Mouse (Mus musculus): ENCODE results near the gene Myh13. TPM values are rescaled to one million over a fixed set of nuclear protein-coding genes. Genes with fewer than 3 reads are reported as not detected.

The Myh13 gene
- polyA plus RNA-seq, 1 experiment from 2014 or later: not detected

- ATAC-seq (replicated peaks; ENCODE audit: low FRiP score, low read depth): no peak
- no peak for TF ChIP-seq CTCF (IDR thresholded peaks at IDR 0.05; ENCODE audit: low read depth)
- H3K36me3 ChIP-seq (ENCODE audit: insufficient read depth, low read length): no peaks in the 10 kb centered on the region
- no peaks in the 10 kb centered on the region for H3K4me1 ChIP-seq (replicated peaks; ENCODE audit: insufficient read depth, low read length)
- no peak overlapping the region for H3K4me2 ChIP-seq (ENCODE audit: low read length)
- 67% methylated on average over 2 of the region's 2 CpGs for WGBS
- no peaks in the 10 kb centered on the region for H3K27me3 ChIP-seq (ENCODE audit: insufficient read depth, low read length)
- H3K9ac ChIP-seq (ENCODE audit: low read depth, low read length): no peak overlapping the region
- DNase-seq (ENCODE audit: low spot score): no peak
- H3K9me3 ChIP-seq (replicated peaks; ENCODE audit: low read length): no peaks in the 10 kb centered on the region
- H3K4me3 ChIP-seq (replicated peaks; ENCODE audit: low read depth, low read length): no peak overlapping the region
- H3K27ac ChIP-seq: no peak overlapping the region
Measured at GRCm38 (mm10) chr11:67345186-67345855, 23.9 kb downstream of the Myh13 start.

- Histone ChIP-seq H3K9me3 (replicated peaks; ENCODE audit: low read length) (no peaks in the 10 kb centered on the region), H3K9ac (ENCODE audit: low read depth, low read length) (no peak overlapping the region), H3K4me2 (ENCODE audit: low read length) (no peak overlapping the region), H3K27me3 (ENCODE audit: insufficient read depth, low read length) (no peaks in the 10 kb centered on the region), H3K4me1 (replicated peaks; ENCODE audit: insufficient read depth, low read length) (no peaks in the 10 kb centered on the region), H3K27ac (no peak overlapping the region), H3K4me3 (replicated peaks; ENCODE audit: low read depth, low read length) (no peak overlapping the region), H3K36me3 (ENCODE audit: insufficient read depth, low read length) (no peaks in the 10 kb centered on the region)
- no peak for DNase-seq (ENCODE audit: low spot score)
- no peak for TF ChIP-seq CTCF (IDR thresholded peaks at IDR 0.05; ENCODE audit: low read depth)
- no peak for ATAC-seq (replicated peaks; ENCODE audit: low FRiP score, low read depth)
Measured at GRCm38 (mm10) chr11:67345856-67346236, 24.4 kb downstream of the Myh13 start.

GRCm38 (mm10) chr11:67350153-67350768, 28.8 kb downstream of the Myh13 start:
- Histone ChIP-seq H3K4me3 (replicated peaks; ENCODE audit: low read depth, low read length) (no peak overlapping the region), H3K36me3 (ENCODE audit: insufficient read depth, low read length) (no peaks in the 10 kb centered on the region), H3K9ac (ENCODE audit: low read depth, low read length) (no peak overlapping the region), H3K27ac (no peak overlapping the region), H3K9me3 (replicated peaks; ENCODE audit: low read length) (no peaks in the 10 kb centered on the region), H3K4me2 (ENCODE audit: low read length) (no peak overlapping the region), H3K27me3 (ENCODE audit: insufficient read depth, low read length) (no peaks in the 10 kb centered on the region), H3K4me1 (replicated peaks; ENCODE audit: insufficient read depth, low read length) (no peaks in the 10 kb centered on the region)
- peak; percentile 96 for TF ChIP-seq CTCF (IDR thresholded peaks at IDR 0.05; ENCODE audit: low read depth)
- DNase-seq (ENCODE audit: low spot score) (peak; percentile 87), ATAC-seq (replicated peaks; ENCODE audit: low FRiP score, low read depth) (no peak; the same call in 1 of the 2 replicates)
- WGBS: 54% methylated on average over 14 of the region's 14 CpGs

- no peaks in the 10 kb centered on the region for H3K4me1 ChIP-seq (replicated peaks; ENCODE audit: insufficient read depth, low read length)
- no peaks in the 10 kb centered on the region for H3K36me3 ChIP-seq (ENCODE audit: insufficient read depth, low read length)
- ATAC-seq (replicated peaks; ENCODE audit: low FRiP score, low read depth) (no peak), DNase-seq (ENCODE audit: low spot score) (peak; percentile 33)
- no peak overlapping the region for H3K4me3 ChIP-seq (replicated peaks; ENCODE audit: low read depth, low read length)
- no peak overlapping the region for H3K4me2 ChIP-seq (ENCODE audit: low read length)
- H3K9me3 ChIP-seq (replicated peaks; ENCODE audit: low read length): no peaks in the 10 kb centered on the region
- TF ChIP-seq CTCF (IDR thresholded peaks at IDR 0.05; ENCODE audit: low read depth): peak; percentile 39
- no peak overlapping the region for H3K9ac ChIP-seq (ENCODE audit: low read depth, low read length)
- no peak overlapping the region for H3K27ac ChIP-seq
- H3K27me3 ChIP-seq (ENCODE audit: insufficient read depth, low read length): no peaks in the 10 kb centered on the region
- 53% methylated on average over 4 of the region's 4 CpGs for WGBS
Measured at GRCm38 (mm10) chr11:67353011-67353410, 31.6 kb downstream of the Myh13 start.

GRCm38 (mm10) chr11:67358031-67358430, 36.6 kb downstream of the Myh13 start:
- no peak for DNase-seq (ENCODE audit: low spot score)
- Histone ChIP-seq H3K4me3 (replicated peaks; ENCODE audit: low read depth, low read length) (no peak overlapping the region), H3K9ac (ENCODE audit: low read depth, low read length) (no peak overlapping the region), H3K36me3 (ENCODE audit: insufficient read depth, low read length) (no peaks in the 10 kb centered on the region), H3K4me2 (ENCODE audit: low read length) (no peak overlapping the region), H3K4me1 (replicated peaks; ENCODE audit: insufficient read depth, low read length) (no peaks in the 10 kb centered on the region), H3K27ac (no peak overlapping the region), H3K9me3 (replicated peaks; ENCODE audit: low read length) (no peaks in the 10 kb centered on the region), H3K27me3 (ENCODE audit: insufficient read depth, low read length) (no peaks in the 10 kb centered on the region)
- TF ChIP-seq CTCF (IDR thresholded peaks at IDR 0.05; ENCODE audit: low read depth): no peak
- no peak for ATAC-seq (replicated peaks; ENCODE audit: low FRiP score, low read depth)
- 69% methylated on average over 10 of the region's 10 CpGs for WGBS

- no peak for TF ChIP-seq CTCF (IDR thresholded peaks at IDR 0.05; ENCODE audit: low read depth)
- no peak overlapping the region for H3K27ac ChIP-seq
- no peak overlapping the region for H3K4me3 ChIP-seq (replicated peaks; ENCODE audit: low read depth, low read length)
- H3K27me3 ChIP-seq (ENCODE audit: insufficient read depth, low read length): no peaks in the 10 kb centered on the region
- ATAC-seq (replicated peaks; ENCODE audit: low FRiP score, low read depth): no peak
- H3K4me2 ChIP-seq (ENCODE audit: low read length): no peak overlapping the region
- H3K4me1 ChIP-seq (replicated peaks; ENCODE audit: insufficient read depth, low read length): no peaks in the 10 kb centered on the region
- no peak overlapping the region for H3K9ac ChIP-seq (ENCODE audit: low read depth, low read length)
- no peak for DNase-seq (ENCODE audit: low spot score)
- no peaks in the 10 kb centered on the region for H3K36me3 ChIP-seq (ENCODE audit: insufficient read depth, low read length)
- 60% methylated on average over 3 of the region's 3 CpGs for WGBS
- no peaks in the 10 kb centered on the region for H3K9me3 ChIP-seq (replicated peaks; ENCODE audit: low read length)
Measured at GRCm38 (mm10) chr11:67362236-67362635, 40.8 kb downstream of the Myh13 start.

Data from kidney, postnatal 0 days (tissue).